Mouse (Mus musculus) midbrain, embryonic 10.5 days (tissue): ENCODE measurements around the gene Stag1. TPM values are rescaled to one million over a fixed set of nuclear protein-coding genes. Genes with fewer than 3 reads are reported as not detected.
"Not testable (repeated sequence)": the region's sequence is repeated elsewhere in the genome, so short reads cannot be mapped to it uniquely, and the experiment has no call there.

ENCODE experiments used
- DNase-seq: peaks from one replicate; pipeline ENCODE4 v3.0.0-alpha.2; 2017; ENCODE audit warnings: low spot score
- H3K27ac ChIP-seq: fragments of 300-500 bp; sonication (generic); replicated peaks from 2 replicates; pipeline ENCODE4 v1.5.1; 2016; ENCODE audit warnings: mild to moderate bottlenecking
- H3K27me3 ChIP-seq: fragments of 300-500 bp; sonication (generic); 2 replicates; pipeline ENCODE4 v1.6.1; 2016; ENCODE audit warnings: low read depth, mild to moderate bottlenecking; ENCODE audit not compliant: poor library complexity, severe bottlenecking
- H3K36me3 ChIP-seq: fragments of 300-500 bp; sonication (generic); 2 replicates; pipeline ENCODE4 v1.6.1; 2016; ENCODE audit warnings: mild to moderate bottlenecking, moderate library complexity
- H3K4me1 ChIP-seq: fragments of 300-500 bp; sonication (generic); 2 replicates; pipeline ENCODE4 v1.6.1; 2016
- H3K4me3 ChIP-seq: fragments of 300-500 bp; sonication (generic); 2 replicates; pipeline ENCODE4 v1.5.1; 2016; ENCODE audit warnings: mild to moderate bottlenecking, moderate library complexity
- H3K9me3 ChIP-seq: fragments of 300-500 bp; sonication (generic); replicated peaks from 2 replicates; pipeline ENCODE4 v1.6.1; 2016; ENCODE audit warnings: mild to moderate bottlenecking
- WGBS: fragments of 180-500 bp; shearing (Covaris S2); methylation state at CpG from one replicate; pipeline ENCODE4 v1.1.7; 2016; 5-methylcytosine and 5-hydroxymethylcytosine counted together
- polyA plus RNA-seq: library from polyadenylated mRNA; unstranded; fragments of >200 nt; fragmentation: Nextera tagmentation; extraction: Ambion mirVana; gene quantifications from 2 replicates; pipeline ENCODE4 v1.2.1, GENCODE M21; 2016

Gene Stag1
- polyA plus RNA-seq, 1 experiment from 2014 or later = 51.6 TPM

- Histone ChIP-seq H3K36me3 (peaks cover 13% of the 10 kb centered on the region), H3K4me1 (no peaks in the 10 kb centered on the region), H3K9me3 (no peaks in the 10 kb centered on the region; the same call in 1 of the 2 replicates), H3K4me3 (no peak overlapping the region), H3K27ac (no peak overlapping the region), H3K27me3 (no peaks in the 10 kb centered on the region)
- no peak for DNase-seq
Observed at GRCm38 (mm10) chr9:100660587-100660986, 63.0 kb downstream of the Stag1 start.

DNA sequence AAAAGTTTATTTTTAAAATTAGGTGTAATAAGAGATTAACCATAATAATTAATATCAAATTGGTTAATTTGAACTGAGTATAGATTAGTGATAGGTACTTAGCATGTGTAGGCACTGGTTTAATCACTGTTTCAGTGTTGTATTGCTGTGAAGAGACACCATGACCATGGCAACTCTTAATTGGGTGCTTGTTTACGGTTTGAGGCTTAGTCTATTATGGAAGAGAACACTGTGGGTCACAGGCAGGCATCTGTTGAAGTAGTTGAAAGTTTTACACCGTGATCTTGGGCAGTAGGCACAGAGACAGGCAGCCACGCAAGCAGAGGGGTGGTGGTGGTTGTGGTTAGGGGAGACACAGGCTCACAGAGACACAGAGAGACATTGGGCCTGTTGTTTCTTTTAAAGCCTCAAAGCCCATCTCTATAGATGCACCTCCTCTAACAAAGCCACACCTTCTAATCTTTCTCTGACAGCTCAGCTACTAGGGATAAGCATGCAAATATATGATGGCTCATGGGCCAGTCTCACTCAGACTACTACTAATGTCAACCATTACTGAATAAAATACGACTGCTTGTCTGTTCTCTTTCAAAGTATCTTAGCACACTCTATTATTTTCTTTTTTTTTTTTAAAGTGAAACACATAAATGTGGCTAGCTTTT is 66.0 kb downstream of the Stag1 start:
- no peaks in the 10 kb centered on the region for H3K27me3 ChIP-seq
- H3K4me1 ChIP-seq = no peaks in the 10 kb centered on the region
- no peak overlapping the region for H3K27ac ChIP-seq
- DNase-seq = no peak
- H3K36me3 ChIP-seq = peaks cover 13% of the 10 kb centered on the region
- H3K4me3 ChIP-seq = no peak overlapping the region
- no peaks in the 10 kb centered on the region; the same call in 1 of the 2 replicates for H3K9me3 ChIP-seq
- 91% methylated on average over 4 of the region's 4 CpGs for WGBS

- no peaks in the 10 kb centered on the region for H3K27me3 ChIP-seq
- H3K4me3 ChIP-seq = no peak overlapping the region
- no peaks in the 10 kb centered on the region for H3K36me3 ChIP-seq
- 92% methylated on average over 5 of the region's 5 CpGs for WGBS
- no peaks in the 10 kb centered on the region for H3K9me3 ChIP-seq
- H3K27ac ChIP-seq = no peak overlapping the region
- H3K4me1 ChIP-seq = no peaks in the 10 kb centered on the region
- no peak for DNase-seq
Observed at GRCm38 (mm10) chr9:100670151-100670550, 72.6 kb downstream of the Stag1 start.

DNA sequence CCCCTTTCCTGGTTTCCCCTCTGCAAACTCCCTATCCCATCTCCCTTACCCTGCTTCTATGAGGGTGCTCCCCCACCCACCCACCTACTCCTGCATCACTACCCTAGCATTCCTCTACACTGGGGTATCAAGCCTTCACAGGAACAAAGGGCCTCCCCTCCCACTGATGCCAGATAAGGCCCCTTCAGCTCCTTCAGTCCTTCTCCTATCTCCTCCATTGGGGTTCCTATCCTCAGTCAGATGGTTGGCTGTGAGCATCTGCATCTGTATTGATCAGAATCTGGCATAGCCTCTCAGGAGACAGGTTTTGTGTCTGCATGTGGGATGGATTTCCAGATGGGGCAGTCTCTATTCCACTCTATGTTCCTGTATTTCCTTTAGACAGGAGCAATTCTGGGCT is 81.4 kb downstream of the Stag1 start:
- Histone ChIP-seq H3K9me3 (no peaks in the 10 kb centered on the region), H3K27ac (no peak overlapping the region), H3K4me3 (no peak overlapping the region), H3K36me3 (no peaks in the 10 kb centered on the region), H3K27me3 (no peaks in the 10 kb centered on the region), H3K4me1 (no peaks in the 10 kb centered on the region)
- no peak for DNase-seq

DNA sequence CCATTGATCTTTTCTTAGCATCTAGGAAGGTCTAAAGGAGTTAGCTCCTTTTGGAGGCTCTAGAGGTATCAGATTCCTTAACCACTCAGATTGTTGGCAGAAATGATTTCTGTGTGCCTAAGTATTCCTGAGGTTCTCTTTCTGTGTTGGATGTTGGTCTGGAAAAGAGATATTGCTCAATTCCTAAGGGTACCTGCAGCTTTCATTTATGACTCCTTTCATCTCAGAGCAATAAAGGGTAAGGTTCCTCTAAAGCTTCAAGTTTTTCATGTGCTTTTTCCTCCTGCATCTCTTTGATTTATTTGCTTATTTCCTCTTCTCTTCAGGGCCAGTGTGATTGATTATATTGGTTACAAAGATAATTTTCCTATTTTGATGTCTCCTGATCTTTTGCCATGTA is 84.7 kb downstream of the Stag1 start:
- Histone ChIP-seq H3K4me1 (peaks cover 20% of the 10 kb centered on the region), H3K36me3 (no peaks in the 10 kb centered on the region), H3K9me3 (no peaks in the 10 kb centered on the region), H3K27ac (no peak overlapping the region), H3K27me3 (no peaks in the 10 kb centered on the region), H3K4me3 (no peak overlapping the region)
- no peak for DNase-seq

DNA sequence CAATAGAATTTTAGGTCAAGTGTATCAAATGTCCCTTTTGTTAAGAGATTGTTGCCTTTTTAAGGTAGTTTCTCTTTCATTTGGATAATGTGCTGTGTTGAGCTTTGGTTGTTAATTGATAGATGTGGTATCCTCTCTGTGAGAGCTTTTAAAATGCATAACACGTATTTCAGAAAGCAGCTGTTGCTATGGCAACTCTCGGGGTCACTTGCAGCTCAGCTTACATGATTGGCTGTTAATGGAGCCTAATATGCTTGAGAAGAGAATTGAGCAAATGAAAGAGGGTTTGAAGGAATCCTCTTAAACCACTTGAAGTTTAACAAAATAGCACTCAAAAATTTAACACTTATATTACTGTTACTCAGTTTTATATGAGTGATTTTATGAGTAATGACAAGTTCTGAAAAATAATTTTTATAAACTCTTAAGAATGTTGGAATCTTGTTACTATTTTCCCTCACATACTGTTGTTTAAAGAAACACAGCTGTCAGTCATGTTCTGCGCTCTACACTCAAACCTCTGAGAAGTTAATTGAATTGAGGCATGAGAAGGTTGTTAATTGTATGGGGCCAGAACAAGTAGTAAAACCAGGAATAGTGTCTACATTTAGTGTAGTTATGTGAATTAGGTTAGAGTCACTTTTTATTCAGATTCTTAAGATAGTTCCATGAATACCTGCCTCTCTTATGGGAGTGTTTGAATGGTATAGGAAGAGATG is 88.3 kb downstream of the Stag1 start:
- DNase-seq = peak; percentile 48
- WGBS = 39% methylated on average over 3 of the region's 3 CpGs
- no peak overlapping the region for H3K27ac ChIP-seq
- H3K4me1 ChIP-seq = peaks cover 20% of the 10 kb centered on the region
- H3K4me3 ChIP-seq = no peak overlapping the region
- H3K27me3 ChIP-seq = no peaks in the 10 kb centered on the region
- H3K36me3 ChIP-seq = no peaks in the 10 kb centered on the region
- H3K9me3 ChIP-seq = no peaks in the 10 kb centered on the region

DNA sequence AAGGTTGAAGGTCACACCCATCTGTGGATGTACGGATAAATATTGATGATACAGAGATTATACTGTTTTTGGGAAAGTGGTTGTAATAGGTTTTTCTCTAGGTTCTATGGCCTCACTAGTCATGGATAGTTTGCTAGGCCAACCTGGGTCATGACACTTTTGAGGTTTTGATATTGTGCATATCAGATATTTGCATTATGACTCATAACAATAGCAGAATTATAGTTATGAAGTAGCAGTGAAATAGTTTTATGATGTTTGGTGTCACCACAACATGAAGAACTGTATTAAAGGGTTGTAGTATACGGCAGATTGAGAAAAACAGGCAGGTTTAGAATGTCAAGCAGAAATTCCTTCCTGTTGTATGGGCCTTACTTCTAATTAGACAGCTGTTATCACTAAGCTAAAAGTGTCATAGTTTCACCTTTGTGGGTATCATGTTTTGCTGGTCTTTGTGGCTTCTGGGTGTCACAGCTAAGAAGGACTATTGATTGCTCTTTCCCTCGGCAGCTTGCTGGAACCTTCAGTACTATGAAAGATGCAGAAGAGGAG is 92.2 kb downstream of the Stag1 start:
- no peak for DNase-seq
- no peaks in the 10 kb centered on the region for H3K27me3 ChIP-seq
- H3K27ac ChIP-seq = no peak overlapping the region
- no peak overlapping the region for H3K4me3 ChIP-seq
- no peaks in the 10 kb centered on the region for H3K36me3 ChIP-seq
- 94% methylated on average over 3 of the region's 3 CpGs for WGBS
- no peaks in the 10 kb centered on the region for H3K9me3 ChIP-seq
- H3K4me1 ChIP-seq = peaks cover 20% of the 10 kb centered on the region

- H3K27me3 ChIP-seq = no peaks in the 10 kb centered on the region
- H3K4me3 ChIP-seq = no peak overlapping the region
- WGBS = 77% methylated on average over 1 of the region's 1 CpGs
- no peak for DNase-seq
- H3K9me3 ChIP-seq = no peaks in the 10 kb centered on the region
- H3K27ac ChIP-seq = no peak overlapping the region
- H3K36me3 ChIP-seq = no peaks in the 10 kb centered on the region
- H3K4me1 ChIP-seq = no peaks in the 10 kb centered on the region
Observed at GRCm38 (mm10) chr9:100692239-100692638, 94.6 kb downstream of the Stag1 start.

DNA sequence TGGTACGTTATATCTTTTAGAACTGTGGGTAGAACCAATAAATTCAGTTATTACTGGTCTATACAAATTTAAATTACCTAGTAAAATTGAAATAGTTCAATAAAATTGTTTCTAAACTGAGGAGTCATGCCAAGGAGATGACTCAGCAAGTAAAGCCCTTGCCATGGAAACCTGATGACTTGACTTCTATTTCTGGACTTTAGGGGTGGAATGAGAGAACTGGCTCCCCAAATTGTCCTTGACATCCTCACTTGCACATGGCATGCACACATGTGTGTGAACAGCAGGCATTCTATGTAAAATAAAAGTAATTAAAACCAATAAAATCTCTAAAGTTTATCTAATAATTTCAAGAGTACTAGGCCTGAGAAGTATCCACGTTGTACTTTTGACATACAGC is 98.9 kb downstream of the Stag1 start:
- Histone ChIP-seq H3K27ac (no peak overlapping the region), H3K4me1 (no peaks in the 10 kb centered on the region), H3K9me3 (no peaks in the 10 kb centered on the region), H3K36me3 (no peaks in the 10 kb centered on the region), H3K4me3 (no peak overlapping the region), H3K27me3 (no peaks in the 10 kb centered on the region)
- no peak for DNase-seq
- WGBS = 91% methylated on average over 2 of the region's 2 CpGs

DNA sequence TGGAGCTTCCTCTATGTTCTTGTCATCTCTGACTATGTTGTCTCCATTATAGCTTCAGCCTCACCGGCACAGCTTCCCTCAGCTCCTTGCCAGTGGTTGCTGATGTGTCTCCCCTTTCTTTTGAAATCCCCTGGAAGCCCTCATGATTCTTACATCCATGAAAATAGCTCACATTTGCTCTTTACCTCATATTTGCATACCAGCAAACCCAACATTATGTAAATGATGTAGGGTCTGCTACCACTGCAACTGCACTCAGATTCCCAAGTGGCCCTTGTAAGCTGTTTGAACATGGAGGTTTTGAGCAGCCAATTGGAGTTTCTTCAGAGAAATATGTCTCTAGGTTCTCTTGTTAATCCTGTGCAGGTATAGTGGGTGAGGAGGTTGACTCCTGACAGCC is 110.0 kb downstream of the Stag1 start:
- Histone ChIP-seq H3K27me3 (no peaks in the 10 kb centered on the region), H3K9me3 (no peaks in the 10 kb centered on the region), H3K4me1 (no peaks in the 10 kb centered on the region), H3K4me3 (no peak overlapping the region), H3K36me3 (no peaks in the 10 kb centered on the region), H3K27ac (no peak overlapping the region)
- DNase-seq = no peak
- WGBS = 95% methylated on average over 1 of the region's 1 CpGs

GRCm38 (mm10) chr9:100711665-100712064 is 114.1 kb downstream of the Stag1 start:
- H3K9me3 ChIP-seq = no peaks in the 10 kb centered on the region
- H3K4me1 ChIP-seq = no peaks in the 10 kb centered on the region
- peaks cover 14% of the 10 kb centered on the region for H3K36me3 ChIP-seq
- H3K4me3 ChIP-seq = no peak overlapping the region
- no peak for DNase-seq
- WGBS = 82% methylated on average over 2 of the region's 2 CpGs
- H3K27me3 ChIP-seq = no peaks in the 10 kb centered on the region
- no peak overlapping the region for H3K27ac ChIP-seq

- H3K27me3 ChIP-seq = not testable (repeated sequence)
Observed at GRCm38 (mm10) chr9:100724832-100725231, 127.2 kb downstream of the Stag1 start.

DNA sequence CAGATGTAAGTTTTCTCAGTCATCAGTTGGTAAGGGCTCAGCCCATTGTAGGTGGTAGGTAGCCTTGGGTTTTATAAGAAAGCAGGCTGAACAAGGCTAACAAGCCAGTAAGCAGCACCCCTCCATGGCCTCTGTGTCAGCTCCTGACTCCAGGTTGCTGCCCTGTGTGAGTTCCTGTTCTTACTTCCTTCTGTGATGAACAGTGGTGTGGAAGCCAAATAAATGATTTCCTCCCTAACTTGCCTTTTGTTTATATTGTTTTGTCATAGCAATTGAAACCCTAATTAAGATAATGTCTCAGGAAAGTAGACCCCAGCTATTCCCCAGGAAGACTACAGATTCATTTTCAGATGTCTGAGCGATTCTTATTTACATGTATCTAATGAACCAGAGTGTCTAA is 134.2 kb downstream of the Stag1 start:
- H3K4me1 ChIP-seq = peaks cover 12% of the 10 kb centered on the region
- H3K4me3 ChIP-seq = no peak overlapping the region
- H3K27me3 ChIP-seq = no peaks in the 10 kb centered on the region
- H3K36me3 ChIP-seq = no peaks in the 10 kb centered on the region
- 94% methylated on average over 1 of the region's 1 CpGs for WGBS
- H3K27ac ChIP-seq = no peak overlapping the region
- no peak for DNase-seq
- H3K9me3 ChIP-seq = no peaks in the 10 kb centered on the region

More at GRCm38 (mm10) chr9:100724832-100725231, 127.2 kb downstream of the Stag1 start:
- WGBS = 92% methylated on average over 2 of the region's 2 CpGs
- H3K27ac ChIP-seq, DNase-seq, H3K4me1 ChIP-seq, H3K9me3 ChIP-seq, H3K4me3 ChIP-seq: not testable (repeated sequence)
- peaks cover 26% of the 10 kb centered on the region for H3K36me3 ChIP-seq
